Mouse (Mus musculus) forelimb bud, embryonic 11.5 days (tissue): Measurements from ENCODE around the gene Ccdc170.
"Not testable (repeated sequence)": the region's sequence is repeated elsewhere in the genome, so short reads cannot be mapped to it uniquely, and the experiment has no call there.

ENCODE experiments used
- DNase-seq: peaks from one replicate; pipeline ENCODE4 v3.0.0-alpha.2; 2012; ENCODE audit warnings: low read depth, low spot score

Gene Ccdc170

GRCm38 (mm10) chr10:4599591-4599990, 117.3 kb downstream of the Ccdc170 start:
- DNase-seq = no peak

- DNase-seq = no peak
These were observed 118.6 kb downstream of the Ccdc170 start for GRCm38 (mm10) chr10:4600796-4601474.

GRCm38 (mm10) chr10:4601612-4602011, 119.3 kb downstream of the Ccdc170 start:
- DNase-seq = not testable (repeated sequence)

- no peak for DNase-seq
These were observed 120.2 kb downstream of the Ccdc170 start for GRCm38 (mm10) chr10:4602466-4602865.

GRCm38 (mm10) chr10:4604527-4605209, 122.4 kb downstream of the Ccdc170 start:
- DNase-seq = no peak

GRCm38 (mm10) chr10:4610234-4610633, 127.9 kb downstream of the Ccdc170 start:
- DNase-seq = no peak

GRCm38 (mm10) chr10:4611386-4612155, 129.3 kb downstream of the Ccdc170 start, which contains the start of gene Esr1:
Gene Esr1, plus strand, starts transcription at chr10:4611593.
- DNase-seq = peak; percentile 36
